Mouse (Mus musculus) neutrophil, adult 65 days (primary cell): Measurements from ENCODE around the gene Olfr1082. TPM values are rescaled to one million over a fixed set of nuclear protein-coding genes. Genes with fewer than 3 reads are reported as not detected.

Experiments used
- total RNA-seq: library from RNA; stranded (reverse); gene quantifications from 2 replicates; pipeline ENCODE4 v1.2.4, GENCODE M21; 2023

The Olfr1082 gene
- total RNA-seq, result not detected in 2 replicates

GRCm38 (mm10) chr2:86598866-86599265 is at the start of gene Olfr1082:
TSS of gene Olfr1082 (minus strand) at chr2:86598966.

GRCm38 (mm10) chr2:86639625-86640024 is 40.9 kb upstream of the Olfr1082 start, which contains the start of gene Olfr1084:
TSS of gene Olfr1084 (minus strand) at chr2:86639725.

GRCm38 (mm10) chr2:86558135-86558534 is 40.6 kb downstream of the Olfr1082 start, which contains the start of gene Olfr1080:
TSS of gene Olfr1080 (minus strand) at chr2:86558235.

Other genes starting within 250 kb of the Olfr1082 start
- not detected in 2 replicates for gene Olfr1055, start 248.7 kb downstream of the Olfr1082 start, total RNA-seq
- not detected in 2 replicates for gene Olfr1056, start 236.5 kb downstream of the Olfr1082 start, total RNA-seq
- gene Olfr1057, start 220.6 kb downstream of the Olfr1082 start, total RNA-seq, result not detected in 2 replicates
- not detected in 2 replicates for gene Olfr1058, start 210.4 kb downstream of the Olfr1082 start, total RNA-seq
- not detected in 2 replicates for gene Olfr1061, start 184.9 kb downstream of the Olfr1082 start, total RNA-seq
- not detected in 2 replicates for gene Olfr1062, start 172.2 kb downstream of the Olfr1082 start, total RNA-seq
- not detected in 2 replicates for gene Olfr1065, start 148.4 kb downstream of the Olfr1082 start, total RNA-seq
- not detected in 2 replicates for gene Olfr1066, start 142.7 kb downstream of the Olfr1082 start, total RNA-seq
- gene Olfr228, start 111.6 kb downstream of the Olfr1082 start, total RNA-seq, result not detected in 2 replicates
- gene Olfr1076, start 90.5 kb downstream of the Olfr1082 start, total RNA-seq, result not detected in 2 replicates
- gene Olfr1079, start 56.5 kb downstream of the Olfr1082 start, total RNA-seq, result not detected in 2 replicates
- gene Olfr1080, start 40.7 kb downstream of the Olfr1082 start, total RNA-seq, result not detected in 2 replicates
- gene Olfr1084, start 40.8 kb upstream of the Olfr1082 start, total RNA-seq, result not detected in 2 replicates
- not detected in 2 replicates for gene Olfr1085, start 63.1 kb upstream of the Olfr1082 start, total RNA-seq
- gene Olfr1086, start 81.1 kb upstream of the Olfr1082 start, total RNA-seq, result not detected in 2 replicates
- gene Olfr1087, start 99.4 kb upstream of the Olfr1082 start, total RNA-seq, result not detected in 2 replicates
- not detected in 2 replicates for gene Olfr1089, start 134.7 kb upstream of the Olfr1082 start, total RNA-seq
- not detected in 2 replicates for gene Olfr1090, start 160.0 kb upstream of the Olfr1082 start, total RNA-seq
- not detected in 2 replicates for gene Olfr1093, start 183.5 kb upstream of the Olfr1082 start, total RNA-seq
- gene Olfr141, start 211.1 kb upstream of the Olfr1082 start, total RNA-seq, result not detected in 2 replicates
- not detected in 2 replicates for gene Olfr1094, start 225.7 kb upstream of the Olfr1082 start, total RNA-seq